Mouse (Mus musculus) MEL (cell line): ENCODE measurements around the gene C3ar1.

Experiments
- CTCF ChIP-seq, 3 experiments: IDR thresholded peaks in 2 of 3; conservative IDR thresholded peaks in 1 of 3; 2 replicates each; pipeline ENCODE4 v1.5.1; 2011 to 2012; ENCODE audit warnings: low read length in 3 of 3, low read depth in 2 of 3, mild to moderate bottlenecking in 2 of 3, improper control_type of control experiment in 1 of 3, inconsistent platforms in 1 of 3, mixed read lengths in 1 of 3, moderate library complexity in 1 of 3; ENCODE audit not compliant: control insufficient read depth in 1 of 3, insufficient read depth in 1 of 3, poor library complexity in 1 of 3, severe bottlenecking in 1 of 3
- EP300 ChIP-seq, 2 experiments: IDR thresholded peaks; 2 replicates each; pipeline ENCODE4 v1.6.1; 2011; ENCODE audit warnings: improper control_type of control experiment in 2 of 2, low read length in 2 of 2, low read depth in 1 of 2, mild to moderate bottlenecking in 1 of 2
- ETS1 ChIP-seq: IDR thresholded peaks from 2 replicates; pipeline ENCODE4 v1.6.1; 2012; ENCODE audit warnings: low read depth, mild to moderate bottlenecking, inconsistent platforms, low read length, improper control_type of control experiment, moderate library complexity
- GATA1 ChIP-seq: IDR thresholded peaks from 2 replicates; pipeline ENCODE4 v1.6.1; 2011; ENCODE audit warnings: low read depth, low read length, improper control_type of control experiment
- HCFC1 ChIP-seq: IDR thresholded peaks from 2 replicates; pipeline ENCODE4 v1.6.1; 2012; ENCODE audit warnings: low read depth, mild to moderate bottlenecking, inconsistent platforms, low read length, improper control_type of control experiment, moderate library complexity
- JUND ChIP-seq: IDR thresholded peaks from 2 replicates; pipeline ENCODE4 v1.6.1; 2011; ENCODE audit warnings: low read depth, mild to moderate bottlenecking, improper control_type of control experiment, low read length
- MAX ChIP-seq: IDR thresholded peaks from 2 replicates; pipeline ENCODE4 v1.6.1; 2011; ENCODE audit warnings: low read length, improper control_type of control experiment
- POLR2A ChIP-seq, 2 experiments: IDR thresholded peaks; 2 replicates each; pipeline ENCODE4 v1.6.1; 2011 to 2012; ENCODE audit warnings: low read length in 2 of 2, mild to moderate bottlenecking in 2 of 2, control low read depth in 1 of 2, improper control_type of control experiment in 1 of 2, low read depth in 1 of 2, moderate library complexity in 1 of 2; ENCODE audit not compliant: control insufficient read depth in 1 of 2, insufficient read depth in 1 of 2, poor library complexity in 1 of 2
- POLR2AphosphoS5 ChIP-seq: IDR thresholded peaks from 2 replicates; pipeline ENCODE4 v1.6.1; 2012; ENCODE audit warnings: low read depth, borderline replicate concordance, mild to moderate bottlenecking, inconsistent platforms, low read length, moderate library complexity, mixed read lengths
- RAD21 ChIP-seq: IDR thresholded peaks from 2 replicates; pipeline ENCODE4 v1.6.1; 2011; ENCODE audit warnings: mild to moderate bottlenecking, low read depth, low read length, improper control_type of control experiment
- TCF12 ChIP-seq: IDR thresholded peaks from 2 replicates; pipeline ENCODE4 v1.6.1; 2014; ENCODE audit warnings: low read depth, mild to moderate bottlenecking, inconsistent platforms, low read length, improper control_type of control experiment, moderate library complexity
- UBTF ChIP-seq: IDR thresholded peaks from 2 replicates; pipeline ENCODE4 v1.6.1; 2012; ENCODE audit warnings: low read depth, mild to moderate bottlenecking, inconsistent platforms, low read length, improper control_type of control experiment, moderate library complexity, borderline replicate concordance; ENCODE audit not compliant: insufficient read depth

DNA sequence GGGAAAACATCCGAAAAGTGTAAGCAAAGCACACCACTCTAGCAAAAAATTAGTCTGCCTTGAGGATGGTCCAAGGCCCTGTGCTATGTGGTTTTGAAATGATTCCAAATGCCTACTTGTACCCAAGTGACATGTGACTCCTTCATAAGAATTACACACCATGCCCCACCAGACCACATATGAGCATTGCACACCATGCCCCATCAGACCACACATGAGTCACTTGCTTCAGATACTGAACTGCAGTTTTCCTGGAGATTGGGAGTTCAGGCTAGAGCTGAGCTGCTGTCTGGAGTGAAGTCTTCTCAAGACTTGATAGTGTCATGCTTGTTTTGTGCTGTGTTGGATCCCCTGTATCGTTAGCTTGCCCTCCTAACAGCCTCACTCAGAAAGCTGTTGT is 33.6 kb upstream of the C3ar1 start:
- no peak for TF ChIP-seq CTCF (IDR thresholded peaks at IDR 0.05 in 2 of 3, conservative IDR thresholded peaks at IDR 0.05 in 1 of 3; ENCODE audit: control insufficient read depth in 1 of 3, insufficient read depth in 1 of 3, low read depth in 2 of 3, low read length in 3 of 3, poor library complexity in 1 of 3, severe bottlenecking in 1 of 3)
- TF ChIP-seq EP300 (IDR thresholded peaks at IDR 0.05; ENCODE audit: low read depth in 1 of 2, low read length in 2 of 2), result no peak
- no peak for TF ChIP-seq JUND
- TF ChIP-seq ETS1, result no peak
- no peak for TF ChIP-seq MAX
- TF ChIP-seq POLR2A (IDR thresholded peaks at IDR 0.05; ENCODE audit: control insufficient read depth in 1 of 2, insufficient read depth in 1 of 2, low read depth in 1 of 2, low read length in 2 of 2, poor library complexity in 1 of 2), result no peak
- no peak for TF ChIP-seq GATA1
- no peak for TF ChIP-seq HCFC1
- no peak for TF ChIP-seq TCF12
- no peak for TF ChIP-seq RAD21
- TF ChIP-seq POLR2AphosphoS5, result no peak
- TF ChIP-seq UBTF, result no peak
